Mouse (Mus musculus) forelimb bud, embryonic 11.5 days (tissue): Measurements from ENCODE around the gene Acbd5.
A peak's percentile ranks its signal among the peaks of the same experiment; 100 is the strongest.
"Not testable (repeated sequence)": the region's sequence is repeated elsewhere in the genome, so short reads cannot be mapped to it uniquely, and the experiment has no call there.

Experiments used
- DNase-seq: peaks from one replicate; pipeline ENCODE4 v3.0.0-alpha.2; 2012; ENCODE audit warnings: low read depth, low spot score

Gene Acbd5

DNA sequence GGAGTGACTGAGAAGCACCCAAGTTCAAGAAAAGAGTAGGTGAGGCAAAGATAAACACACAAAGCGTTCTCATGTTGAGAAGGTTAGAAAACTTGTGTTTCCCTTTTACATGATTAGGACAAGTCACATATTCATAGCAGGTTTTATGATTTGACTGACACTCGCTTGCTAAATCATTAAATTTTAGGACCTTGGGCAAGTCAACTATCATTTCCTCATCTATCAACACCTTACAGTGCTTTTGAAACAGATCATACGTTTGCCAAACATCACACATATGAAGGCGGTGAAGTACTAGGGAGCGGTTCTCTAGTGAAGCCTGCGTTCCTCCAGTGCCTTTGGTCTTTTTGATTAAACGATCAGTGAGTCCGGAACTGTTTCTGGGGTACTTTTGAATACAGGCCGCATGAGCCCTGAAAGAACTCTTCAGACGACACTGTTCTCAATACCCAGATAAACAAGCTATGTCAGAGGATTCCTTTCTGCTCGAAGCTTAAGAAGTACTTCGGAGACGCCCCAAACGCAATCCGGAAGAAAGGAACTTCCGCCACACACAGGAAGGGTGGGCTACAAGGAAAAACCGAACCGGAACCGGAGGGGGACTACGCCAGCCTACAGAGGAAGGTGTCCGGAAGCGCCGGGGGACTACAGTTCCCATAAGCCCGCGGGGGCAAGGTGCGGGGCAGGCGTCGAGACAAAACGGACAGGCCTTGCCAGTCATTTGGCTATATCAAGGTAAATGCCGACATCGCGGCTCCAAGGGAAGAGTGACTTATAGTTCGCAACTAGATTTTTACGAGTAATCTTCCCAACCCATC, at the start of gene Acbd5:
TSS of gene Acbd5 (plus strand) at position 616 of the 818 bp plus-strand sequence.
- peak; percentile 93 for DNase-seq

DNA sequence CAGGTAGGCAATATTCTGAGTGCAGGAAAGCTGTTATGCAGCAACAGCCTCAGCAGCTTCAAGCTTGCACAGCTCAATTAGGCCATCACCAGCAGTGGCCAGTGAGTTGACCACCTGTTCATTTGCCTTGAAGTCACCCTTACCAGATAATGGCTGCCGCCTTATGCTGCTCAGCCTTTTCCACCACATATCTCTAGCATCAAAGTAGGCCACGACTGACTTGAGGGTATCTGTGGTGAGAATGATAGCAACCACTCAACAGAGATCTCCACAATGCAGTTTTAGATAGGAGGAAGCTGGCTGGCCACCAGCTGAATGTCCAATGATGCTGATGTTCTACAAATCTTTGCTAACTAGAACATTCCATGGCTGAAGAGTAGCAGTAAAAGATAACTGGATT, 48.8 kb upstream of the Acbd5 start:
- no peak for DNase-seq

DNA sequence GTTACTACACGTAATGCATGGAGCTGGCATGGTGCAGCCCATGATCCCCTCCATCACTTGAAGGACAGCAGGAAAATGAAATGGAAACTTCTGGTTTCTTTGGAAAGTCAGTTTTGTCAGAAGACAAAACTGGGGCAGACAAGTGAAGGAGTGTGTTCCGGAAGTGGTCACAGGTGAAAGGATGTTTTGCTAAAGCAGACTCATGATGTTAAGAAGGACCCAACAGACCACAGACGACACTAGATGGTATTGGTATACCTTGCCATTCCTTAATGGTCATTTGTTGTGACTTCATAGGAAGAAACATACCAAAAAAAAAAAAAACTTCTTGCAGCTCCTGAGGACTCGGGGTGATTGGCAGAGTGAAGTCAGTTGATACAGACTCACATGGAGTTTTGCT, 46.6 kb upstream of the Acbd5 start:
- no peak for DNase-seq

DNA sequence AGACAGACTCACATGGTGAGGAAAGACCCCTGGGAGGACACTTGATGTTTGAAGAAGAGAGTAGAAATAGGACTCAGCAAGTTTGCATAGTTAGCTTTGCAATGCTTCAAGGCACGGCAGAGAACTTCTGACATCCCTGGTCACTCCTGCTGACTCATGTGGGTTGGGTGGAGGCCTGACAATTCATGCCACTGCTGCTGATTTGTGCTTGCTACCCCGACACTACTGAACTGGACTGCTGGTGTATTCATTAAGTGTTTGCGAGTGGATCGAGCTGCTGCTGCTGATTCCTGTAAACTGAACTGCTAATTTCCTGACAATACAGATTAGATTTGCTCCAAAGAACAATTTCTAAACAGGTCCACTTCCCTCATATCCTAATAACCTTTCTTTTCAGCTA, 46.2 kb upstream of the Acbd5 start:
- DNase-seq, result no peak

DNA sequence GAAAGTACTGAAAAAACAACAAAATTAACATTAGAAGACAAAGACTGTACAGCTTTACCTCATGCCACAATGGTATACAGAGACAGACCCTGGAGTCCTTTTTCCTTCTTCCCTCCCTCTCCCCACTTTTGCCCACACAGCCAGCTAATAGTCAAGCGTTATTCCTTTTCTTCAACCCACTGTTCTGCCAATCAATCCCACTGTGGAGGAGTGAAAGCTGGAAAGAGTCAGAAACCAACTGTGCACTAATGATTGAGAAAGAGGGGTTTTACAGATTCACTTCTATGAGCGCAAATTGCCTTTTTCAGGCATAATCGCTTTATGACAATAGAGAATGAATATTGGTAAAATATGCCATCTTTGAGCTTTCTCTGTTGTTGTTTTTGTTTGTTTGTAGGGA, 44.9 kb upstream of the Acbd5 start:
- no peak for DNase-seq

DNA sequence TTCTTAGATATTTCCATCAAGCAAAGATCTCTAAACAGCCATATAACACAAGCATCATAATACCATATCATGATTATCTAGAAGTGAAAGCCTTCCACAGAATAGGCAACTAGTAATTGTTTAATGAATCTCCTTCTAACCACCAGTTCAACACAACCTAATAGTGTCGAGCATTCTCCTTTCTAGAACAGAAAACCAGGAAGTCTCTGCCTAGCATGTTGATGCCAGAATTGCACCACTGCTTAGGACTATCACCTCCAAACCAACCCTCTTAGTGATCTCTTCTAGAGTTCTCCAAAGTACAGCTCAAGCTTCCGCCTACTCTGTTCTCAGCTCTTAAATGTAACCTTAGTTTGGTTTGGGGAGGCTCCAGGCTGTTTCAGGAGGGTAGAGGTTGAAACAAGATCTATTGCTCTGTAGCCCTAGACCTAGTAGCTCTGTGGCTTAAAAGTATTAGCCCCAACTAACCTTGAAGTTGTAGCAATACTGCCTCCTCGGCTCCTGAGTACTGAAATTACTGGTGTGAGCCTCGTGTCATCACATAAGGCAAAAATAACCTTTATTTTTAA, 44.2 kb upstream of the Acbd5 start:
- no peak for DNase-seq

DNA sequence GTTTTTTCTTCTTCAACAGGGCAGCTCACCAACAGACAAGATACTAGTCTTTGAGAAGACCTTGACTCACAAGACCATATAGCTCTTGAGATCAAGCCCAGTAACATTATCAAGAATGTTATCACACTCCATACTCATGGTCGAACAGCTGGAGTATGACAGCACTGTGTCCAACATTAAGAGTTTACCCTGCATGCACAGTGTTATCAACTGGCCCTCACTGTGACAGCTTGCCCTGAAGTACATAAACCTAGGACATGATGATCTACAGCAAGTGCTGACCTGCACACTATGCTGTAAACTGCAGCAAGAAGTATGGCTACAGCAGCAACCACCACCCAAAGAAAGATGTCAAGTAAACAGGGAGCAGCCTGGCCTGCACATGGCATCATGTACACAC, 41.6 kb upstream of the Acbd5 start:
- no peak for DNase-seq

DNA sequence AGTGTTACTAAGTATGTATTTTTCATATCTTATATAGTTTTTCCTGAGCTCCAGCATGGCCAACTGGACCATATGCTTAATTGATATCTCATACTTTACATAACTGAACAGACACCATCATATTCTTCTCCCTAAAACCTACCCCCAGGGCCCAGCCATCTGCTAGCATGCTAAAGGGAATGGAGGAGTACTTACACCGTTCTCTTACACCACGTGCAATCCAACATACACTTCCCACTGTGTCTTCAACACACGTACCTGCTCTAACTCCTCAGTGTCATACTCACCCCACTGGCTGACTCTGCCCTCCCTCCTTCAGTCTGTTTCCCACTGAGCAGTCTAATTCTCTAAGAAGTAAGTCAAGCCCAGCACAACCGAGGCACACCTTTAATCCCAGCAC, 39.1 kb upstream of the Acbd5 start:
- DNase-seq, result no peak

DNA sequence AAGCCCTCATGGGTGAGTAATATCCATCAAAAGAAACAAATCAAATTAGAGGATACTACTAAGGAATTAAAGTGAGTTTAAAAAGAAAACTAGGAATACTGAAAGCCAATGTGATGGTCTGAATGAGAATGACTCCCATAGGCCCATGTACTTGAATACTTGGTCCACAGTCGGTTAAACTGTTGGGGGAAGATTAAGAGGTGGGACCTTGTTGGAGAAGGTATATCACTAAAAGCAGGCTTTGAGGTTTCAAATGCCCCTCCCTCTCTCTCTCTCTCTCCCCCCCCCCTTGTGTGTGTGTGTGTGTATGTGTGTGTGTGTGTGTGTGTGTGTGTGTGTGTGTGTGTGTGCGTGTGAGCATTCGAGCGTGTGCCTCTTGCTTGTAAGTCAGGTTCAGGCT, 37.3 kb upstream of the Acbd5 start:
- no peak for DNase-seq

DNA sequence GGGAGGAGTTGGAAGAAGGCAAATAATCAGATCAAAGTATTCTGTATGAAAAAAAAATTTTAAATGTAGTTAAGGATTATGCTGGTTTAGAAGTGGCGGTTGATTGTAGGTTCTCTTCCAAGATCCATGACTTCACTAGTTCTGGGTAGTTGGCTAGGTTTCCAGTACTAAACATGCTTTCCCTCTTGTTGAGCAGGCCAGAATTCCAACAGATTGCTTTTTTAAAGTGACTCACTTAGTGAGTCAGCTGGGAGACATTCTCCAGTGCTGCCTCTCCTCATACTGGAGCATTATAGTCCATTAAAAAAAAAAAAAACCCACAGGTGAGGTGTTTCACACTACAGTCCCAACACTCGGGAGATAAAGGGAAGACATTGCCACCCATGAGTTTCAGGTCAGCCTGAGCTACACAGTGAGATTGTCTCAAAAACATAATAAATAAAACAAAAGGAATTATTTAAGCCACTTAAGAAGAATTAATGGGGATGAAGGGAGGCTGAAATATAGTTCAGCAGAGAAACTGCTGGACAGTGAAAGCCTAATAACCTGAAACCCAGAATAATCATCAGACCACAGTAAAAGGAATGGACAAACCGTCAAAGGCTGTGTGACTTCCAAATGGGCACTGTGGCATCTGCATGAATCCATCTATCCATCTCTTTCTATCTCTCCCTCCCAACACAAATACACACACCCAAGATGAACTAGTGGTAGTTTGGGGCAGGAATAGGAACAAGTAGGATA, 33.1 kb upstream of the Acbd5 start:
- no peak for DNase-seq

DNA sequence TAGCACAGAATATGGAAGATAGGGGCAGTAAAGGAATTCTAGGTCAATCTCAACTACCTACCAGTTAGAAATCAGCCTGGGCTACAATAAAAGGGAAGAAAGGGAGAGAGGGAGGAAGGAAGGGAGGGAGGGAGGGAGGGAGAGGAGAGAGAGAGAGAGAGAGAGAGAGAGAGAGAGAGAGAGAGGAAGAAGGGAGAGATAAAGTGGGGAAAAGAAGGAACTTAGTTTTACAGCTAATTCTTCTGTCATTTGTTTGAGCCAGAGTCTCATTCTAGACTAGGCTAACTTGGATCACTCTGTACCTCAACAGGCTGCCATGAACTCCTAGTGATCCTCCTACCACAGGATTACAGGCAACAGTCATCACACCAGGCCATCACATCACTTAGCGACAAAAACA, 32.5 kb upstream of the Acbd5 start:
- no peak for DNase-seq

DNA sequence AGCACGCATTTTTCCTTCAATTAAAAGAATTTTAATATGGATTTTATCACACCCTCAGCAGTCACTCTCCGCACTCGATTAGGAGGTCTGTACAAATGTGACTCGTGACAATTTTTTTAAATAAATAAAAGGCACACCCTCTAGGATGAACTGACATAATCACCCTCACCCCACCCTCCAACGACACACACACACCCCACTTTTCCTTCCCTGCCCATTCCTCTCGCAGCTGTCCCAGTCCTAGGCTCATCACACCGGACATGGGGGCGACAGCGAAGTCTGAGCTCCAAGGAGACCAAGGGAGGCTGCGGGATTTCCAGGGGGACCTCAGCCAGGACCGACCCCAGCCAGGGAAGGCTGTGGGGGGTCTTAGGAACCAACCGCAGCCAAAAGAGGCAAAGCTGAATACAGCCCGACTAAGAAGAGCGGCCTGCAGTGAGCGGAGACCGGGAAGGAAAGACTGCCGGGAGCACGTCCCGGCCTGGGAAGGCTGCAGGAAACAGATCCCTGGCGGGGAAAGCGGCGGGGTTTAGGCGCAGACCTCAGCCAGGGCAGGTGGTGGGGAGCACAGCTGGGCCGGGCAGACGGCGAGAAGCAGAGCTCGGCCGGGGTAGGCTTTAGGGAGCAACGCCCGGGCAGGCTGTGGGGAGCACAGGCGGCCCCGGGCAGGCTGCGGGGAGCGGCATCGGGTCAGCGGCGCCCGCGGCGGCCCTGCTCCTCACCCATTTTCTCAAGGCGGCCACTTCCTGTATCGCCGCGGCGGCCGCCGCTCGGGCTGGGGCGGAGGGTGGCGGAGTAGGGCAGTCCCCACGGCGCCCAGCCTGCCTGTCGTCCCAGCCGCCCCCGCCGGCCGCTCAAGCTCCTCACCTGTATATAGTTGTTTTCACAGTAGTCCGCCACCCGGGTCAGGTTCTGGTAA, 28.6 kb upstream of the Acbd5 start:
- DNase-seq, result peak; percentile 25

DNA sequence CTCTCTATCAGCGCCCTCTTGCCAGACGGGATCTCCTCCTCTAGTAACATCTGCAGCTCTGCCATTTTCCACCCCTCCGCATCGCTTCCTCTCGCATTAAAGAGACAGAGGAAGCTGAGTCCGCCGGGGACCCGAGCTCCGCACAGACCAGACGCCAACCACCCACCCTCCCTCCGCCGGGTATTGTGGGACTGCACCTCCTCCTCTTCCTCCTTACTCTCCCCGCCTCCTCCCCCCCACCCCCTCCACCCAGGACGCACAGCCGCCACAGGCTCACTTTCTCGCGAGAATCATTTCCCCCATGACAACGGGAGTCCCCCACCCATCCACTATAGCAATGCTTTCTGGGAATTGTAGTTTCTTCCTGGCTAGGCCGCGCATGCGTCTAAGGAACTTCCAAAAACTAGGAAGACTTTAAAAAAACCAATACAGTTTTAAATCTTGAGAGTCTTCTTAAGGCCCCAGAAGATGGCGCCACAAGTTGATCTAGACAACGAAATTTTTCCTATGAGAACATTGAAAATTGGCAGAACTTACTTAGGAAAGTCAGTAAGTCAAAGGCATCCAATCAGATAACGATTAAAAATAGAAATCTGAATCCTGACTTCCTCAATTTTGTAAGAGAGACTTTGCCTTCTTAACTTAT, 27.8 kb upstream of the Acbd5 start, which contains the start of gene Abi1:
TSS of gene Abi1 (minus strand) at position 241 of the 646 bp plus-strand sequence.
- peak; percentile 97 for DNase-seq

DNA sequence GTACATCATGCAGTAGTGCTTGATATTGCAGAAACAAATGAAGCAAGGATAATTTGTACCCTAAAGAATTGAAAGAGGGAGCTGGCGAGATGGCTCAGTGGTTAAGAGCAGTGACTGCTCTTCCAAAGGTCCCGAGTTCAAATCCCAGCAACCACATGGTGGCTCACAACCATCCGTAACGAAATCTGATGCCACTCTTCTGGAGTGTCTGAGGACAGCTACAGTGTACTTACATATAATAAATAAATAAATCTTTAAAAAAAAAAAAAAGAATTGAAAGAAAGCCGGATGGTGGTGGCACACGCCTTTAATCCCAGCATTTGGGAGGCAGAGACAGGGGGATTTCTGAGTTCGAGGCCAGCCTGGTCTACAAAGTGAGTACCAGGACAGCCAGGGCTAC, 27.3 kb upstream of the Acbd5 start:
- DNase-seq, result not testable (repeated sequence)

DNA sequence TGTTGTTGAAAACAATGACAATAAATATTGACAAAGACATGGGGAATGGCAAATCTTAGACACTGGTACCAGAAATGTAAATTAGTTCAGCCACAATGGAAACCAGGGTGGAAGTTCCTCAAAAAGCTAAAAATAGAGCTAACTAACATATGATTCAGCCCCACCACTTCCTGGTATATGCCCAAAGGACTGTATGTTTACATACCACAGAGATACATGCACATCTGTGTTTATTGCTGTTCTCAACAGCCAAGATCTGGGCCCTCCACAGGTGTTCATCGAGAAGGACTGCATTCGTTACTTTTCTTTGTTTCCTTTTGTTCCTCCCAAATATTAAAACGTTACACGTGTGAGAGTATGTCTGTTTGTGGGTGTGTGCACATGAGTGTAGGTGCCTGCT, 26.5 kb upstream of the Acbd5 start:
- no peak for DNase-seq

DNA sequence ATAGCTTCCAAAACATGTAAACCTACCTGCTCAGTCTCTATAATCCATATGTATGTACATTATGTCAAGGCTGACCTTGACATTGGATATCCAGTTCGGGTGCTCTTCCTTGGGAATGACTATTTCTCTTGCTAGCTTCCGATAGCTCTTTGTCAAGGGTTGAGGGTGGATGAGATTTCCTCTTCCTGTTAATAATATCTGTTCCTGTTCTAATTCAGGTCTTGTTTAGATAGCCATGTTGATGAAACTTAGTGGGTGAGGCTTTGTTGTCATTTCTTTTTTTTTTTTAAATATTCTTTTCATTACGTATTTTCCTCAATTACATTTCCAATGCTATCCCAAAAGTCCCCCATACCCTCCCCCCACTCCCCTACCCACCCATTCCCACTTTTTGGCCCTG, 25.8 kb upstream of the Acbd5 start:
- no peak for DNase-seq

DNA sequence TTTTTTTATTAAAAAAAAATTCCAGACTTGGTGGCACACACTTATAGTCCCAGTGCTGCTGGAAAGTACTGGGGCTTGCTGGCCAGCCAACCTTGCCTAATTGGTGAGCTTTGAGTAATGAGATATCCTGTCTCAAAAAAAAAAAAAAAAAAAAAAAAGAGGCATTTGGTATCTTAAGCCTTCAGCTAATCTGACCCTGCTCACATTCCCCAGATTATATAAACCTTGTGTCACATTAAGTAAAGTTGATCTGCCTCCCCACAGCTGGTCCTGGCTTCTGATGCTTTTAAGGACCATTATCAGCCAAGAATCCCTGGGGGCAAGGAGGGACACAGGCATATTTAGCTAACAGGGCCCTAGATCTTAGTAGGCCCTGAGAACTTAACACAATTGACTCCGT, 22.3 kb upstream of the Acbd5 start:
- no peak for DNase-seq

DNA sequence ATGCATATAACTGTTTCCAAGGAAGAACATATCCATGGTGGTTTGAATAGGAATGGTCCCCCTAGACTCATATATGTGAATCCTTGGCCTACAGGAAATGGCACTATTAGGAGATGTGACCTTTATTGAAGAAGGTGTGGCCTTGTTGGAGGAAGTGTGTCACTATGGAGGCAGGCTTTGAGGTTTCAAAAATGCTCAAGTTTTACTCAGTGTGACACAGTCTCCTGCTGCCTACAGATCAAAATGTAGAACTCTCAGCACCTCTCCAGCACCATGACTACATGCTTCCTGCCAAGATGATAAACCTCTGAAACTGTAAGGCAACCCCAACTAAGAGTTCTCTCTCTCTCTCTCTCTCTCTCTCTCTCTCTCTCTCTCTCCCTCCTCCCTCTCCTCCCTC, 20.0 kb upstream of the Acbd5 start:
- no peak for DNase-seq

DNA sequence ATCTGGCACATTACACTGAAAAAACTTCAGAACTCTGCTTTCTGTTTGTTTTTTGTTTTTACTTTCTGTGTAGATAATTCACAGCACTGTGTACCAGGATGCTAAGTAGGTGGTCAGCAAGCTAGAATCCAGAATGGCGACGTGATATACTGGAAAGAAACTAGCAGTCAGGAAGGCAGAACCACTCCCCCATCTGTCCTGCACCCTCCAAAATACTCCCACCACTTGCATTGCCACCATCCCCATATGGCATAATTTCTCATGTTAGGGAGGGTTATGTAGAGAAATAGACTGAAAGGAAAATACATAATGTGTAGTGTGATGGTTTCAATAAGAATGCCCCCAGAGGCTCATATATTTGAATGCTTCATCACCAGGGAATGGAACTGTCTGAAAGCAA, 16.1 kb upstream of the Acbd5 start:
- DNase-seq, result no peak

DNA sequence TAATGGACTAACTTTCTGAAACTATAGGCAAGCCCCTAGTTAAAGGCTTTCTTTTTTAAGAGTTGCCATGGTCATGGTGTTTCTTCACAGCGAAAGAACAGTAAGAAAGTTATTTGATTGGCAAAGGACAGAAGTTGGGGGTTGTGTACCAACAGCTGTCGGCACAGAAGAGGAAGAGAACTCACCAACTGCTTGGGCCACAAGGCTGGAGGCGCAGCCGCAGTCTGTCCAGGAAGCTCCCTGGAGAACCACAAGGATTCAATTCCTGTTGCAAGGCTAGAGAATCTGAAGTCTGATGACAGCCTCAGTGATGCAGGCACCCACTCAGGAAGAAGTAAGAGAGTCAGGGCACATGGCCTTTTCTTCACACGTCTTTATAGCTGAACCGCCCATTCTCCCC, 15.4 kb upstream of the Acbd5 start:
- no peak for DNase-seq

DNA sequence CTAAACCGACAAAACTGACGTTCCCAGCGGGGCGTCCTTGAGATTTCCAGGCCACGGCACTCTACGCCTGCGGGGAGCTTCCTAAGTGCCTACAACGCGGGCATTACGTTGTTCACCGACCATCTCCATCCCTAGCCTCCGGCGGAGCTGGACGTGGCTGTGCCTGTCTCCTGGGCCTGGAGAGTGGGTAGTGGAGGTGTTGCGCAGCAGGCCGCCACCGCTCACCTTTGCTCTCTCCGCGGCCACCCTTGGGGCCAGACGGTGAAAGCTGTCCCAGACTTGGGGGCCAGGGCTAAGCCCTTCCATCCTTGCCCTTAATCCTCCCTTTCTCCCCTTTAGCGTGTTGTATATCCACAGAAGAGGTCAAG, 387 bp downstream of the Acbd5 start:
- no peak for DNase-seq
